Mouse (Mus musculus): Measurements from ENCODE around the gene Gm27021.

The Gm27021 gene

GRCm38 (mm10) chr8:120565151-120565711, 102.6 kb downstream of the Gm27021 start:
- no peak for DNase-seq (ENCODE audit: low spot score)

- no peak for DNase-seq (ENCODE audit: low spot score)
Observed at GRCm38 (mm10) chr8:120563851-120564837, 103.7 kb downstream of the Gm27021 start.

GRCm38 (mm10) chr8:120563348-120563724, 104.5 kb downstream of the Gm27021 start:
- no peak for DNase-seq (ENCODE audit: low spot score)

- no peak for DNase-seq (ENCODE audit: low spot score)
Observed at GRCm38 (mm10) chr8:120562680-120563347, 105.1 kb downstream of the Gm27021 start.

- DNase-seq (ENCODE audit: low spot score) = no peak
Observed at GRCm38 (mm10) chr8:120561539-120562435, 106.1 kb downstream of the Gm27021 start.

GRCm38 (mm10) chr8:120560535-120560934, 107.3 kb downstream of the Gm27021 start:
- no peak for DNase-seq (ENCODE audit: low spot score)

GRCm38 (mm10) chr8:120559654-120560053, 108.2 kb downstream of the Gm27021 start:
- DNase-seq (ENCODE audit: low spot score) = no peak

Data from left cerebral cortex, adult 11 months (tissue).